Mouse (Mus musculus): ENCODE data around the gene Acsbg2.

Acsbg2 gene

DNA sequence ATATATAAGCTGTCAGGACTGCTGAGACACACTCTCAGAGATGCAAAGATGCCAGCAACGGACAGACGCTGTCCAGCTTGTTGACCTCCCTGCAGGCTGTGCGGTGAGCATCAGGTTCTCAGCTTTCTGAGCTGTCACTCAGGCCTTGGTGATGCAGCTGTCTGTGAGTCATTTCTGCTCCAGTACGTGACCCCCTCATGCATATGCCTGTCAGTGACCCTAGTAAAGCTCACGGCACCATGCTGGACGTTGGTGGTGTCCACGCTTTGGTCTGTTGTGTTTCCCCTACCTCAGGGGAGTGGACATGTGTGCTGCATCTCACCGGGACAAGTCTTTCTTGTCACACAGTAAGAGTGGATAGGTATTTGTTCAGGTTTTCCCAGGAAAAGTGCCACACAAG is 2.5 kb downstream of the Acsbg2 start:
- DNase-seq (ENCODE audit: low spot score in 2 of 2), result no peak

- no peak for DNase-seq (ENCODE audit: low spot score in 2 of 2)
Observed at GRCm38 (mm10) chr17:56870287-56870953, 3.8 kb downstream of the Acsbg2 start.

DNA sequence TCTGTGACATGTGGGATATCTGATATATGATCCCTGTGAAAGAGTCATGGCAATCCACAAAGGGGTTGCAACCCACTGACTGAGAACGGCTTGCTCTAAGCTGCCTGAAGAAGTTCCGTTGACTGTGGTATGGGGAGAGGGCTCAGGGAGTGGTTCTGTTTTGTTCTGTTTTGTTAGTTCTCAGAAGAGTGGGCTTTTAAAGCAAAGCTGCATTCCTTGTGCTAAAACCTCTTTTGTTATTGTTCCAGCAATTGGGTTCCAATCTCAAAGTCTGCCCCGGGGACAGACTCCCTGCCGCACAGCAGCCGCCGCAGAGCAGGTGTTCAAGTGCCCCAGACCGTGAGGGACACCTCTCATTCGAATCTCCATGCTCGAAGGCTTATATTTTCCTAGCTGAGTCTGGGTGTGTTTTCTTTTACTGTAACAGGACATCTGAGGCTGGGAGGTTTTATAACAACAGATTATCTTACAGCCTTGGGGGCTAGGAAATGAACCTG is 4.7 kb downstream of the Acsbg2 start:
- no peak for DNase-seq (ENCODE audit: low spot score in 2 of 2)

GRCm38 (mm10) chr17:56866071-56866470 is 8.2 kb downstream of the Acsbg2 start:
- no peak for DNase-seq (ENCODE audit: low spot score in 2 of 2)

- peak in 1 of 2 experiments; percentile 38 for DNase-seq (ENCODE audit: low spot score in 2 of 2)
Observed at GRCm38 (mm10) chr17:56861197-56861596, 13.1 kb downstream of the Acsbg2 start.

DNA sequence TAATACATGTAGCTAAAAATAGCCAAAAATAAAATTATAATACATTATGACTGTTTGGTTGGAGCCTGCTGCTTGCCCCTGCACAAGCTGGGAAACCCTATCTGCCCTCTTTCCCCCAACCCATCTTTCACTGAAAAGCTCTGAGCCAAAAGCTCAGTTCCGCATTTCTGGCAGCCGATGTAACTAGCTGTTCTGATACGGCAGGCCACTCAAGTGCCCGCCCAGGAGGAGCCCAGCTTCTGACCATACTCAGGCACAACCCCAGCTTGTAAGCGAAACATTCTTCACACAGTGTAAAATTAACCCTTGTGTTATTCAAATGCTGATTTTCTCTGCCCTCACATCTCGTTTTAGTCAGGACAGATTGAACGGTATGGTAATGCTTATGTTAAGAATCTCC is 15.3 kb downstream of the Acsbg2 start:
- no peak for DNase-seq (ENCODE audit: low spot score in 2 of 2)

- DNase-seq (ENCODE audit: low spot score in 2 of 2), result peak; percentile 64 to 82
Observed at GRCm38 (mm10) chr17:56858216-56858615, 16.0 kb downstream of the Acsbg2 start.

- DNase-seq (ENCODE audit: low spot score in 2 of 2), result no peak
Observed at GRCm38 (mm10) chr17:56855421-56855820, 18.8 kb downstream of the Acsbg2 start.

DNA sequence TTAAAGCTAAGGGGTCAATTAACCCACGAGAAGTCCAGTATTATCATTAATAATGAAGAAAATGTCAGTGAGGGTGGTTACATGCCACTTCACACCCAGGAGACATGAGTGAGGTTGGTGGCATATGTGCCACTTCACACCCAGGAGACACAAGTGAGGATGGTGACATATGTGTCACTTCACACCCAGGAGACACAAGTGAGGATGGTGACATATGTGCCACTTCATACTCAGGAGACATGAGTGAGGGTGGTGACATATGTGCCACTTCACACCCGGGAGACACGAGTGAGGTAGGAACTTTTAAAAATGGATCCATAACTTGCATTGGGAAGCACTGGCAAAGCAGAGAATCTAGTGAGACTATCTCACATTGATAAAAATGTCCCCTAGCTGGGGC is 23.1 kb downstream of the Acsbg2 start:
- DNase-seq (ENCODE audit: low spot score in 2 of 2), result no peak

- DNase-seq (ENCODE audit: low spot score in 2 of 2), result no peak
Observed at GRCm38 (mm10) chr17:56849710-56850109, 24.5 kb downstream of the Acsbg2 start.

- no peak for DNase-seq (ENCODE audit: low spot score in 2 of 2)
Observed at GRCm38 (mm10) chr17:56848785-56849184, 25.5 kb downstream of the Acsbg2 start.

- DNase-seq (ENCODE audit: low spot score in 2 of 2), result no peak
Observed at GRCm38 (mm10) chr17:56843678-56844077, 30.6 kb downstream of the Acsbg2 start.

- DNase-seq (ENCODE audit: low spot score in 2 of 2), result no peak
Observed at GRCm38 (mm10) chr17:56842173-56842572, 32.1 kb downstream of the Acsbg2 start.

- no peak for DNase-seq (ENCODE audit: low spot score in 2 of 2)
Observed at GRCm38 (mm10) chr17:56840524-56840923, 33.7 kb downstream of the Acsbg2 start.

DNA sequence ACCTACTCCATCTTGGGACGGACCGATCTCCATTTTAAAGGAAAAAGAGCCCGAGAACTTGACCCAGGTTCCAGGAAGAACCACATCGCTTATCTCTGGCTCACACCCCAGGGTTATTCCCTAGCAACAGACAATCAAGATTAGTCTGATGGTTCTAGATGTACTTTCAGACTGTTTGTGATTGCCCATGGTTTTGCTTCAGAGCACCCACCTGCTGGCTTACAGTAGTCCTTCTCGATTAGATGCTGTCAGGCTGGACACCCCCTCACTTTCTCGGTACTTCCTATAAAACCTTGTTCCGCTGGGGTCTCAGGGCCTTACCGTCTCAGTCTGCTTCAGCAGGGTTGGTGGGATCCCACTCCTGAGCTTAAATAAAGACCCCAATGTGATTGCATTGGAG is 37.9 kb downstream of the Acsbg2 start:
- DNase-seq (ENCODE audit: low spot score in 2 of 2), result no peak

DNA sequence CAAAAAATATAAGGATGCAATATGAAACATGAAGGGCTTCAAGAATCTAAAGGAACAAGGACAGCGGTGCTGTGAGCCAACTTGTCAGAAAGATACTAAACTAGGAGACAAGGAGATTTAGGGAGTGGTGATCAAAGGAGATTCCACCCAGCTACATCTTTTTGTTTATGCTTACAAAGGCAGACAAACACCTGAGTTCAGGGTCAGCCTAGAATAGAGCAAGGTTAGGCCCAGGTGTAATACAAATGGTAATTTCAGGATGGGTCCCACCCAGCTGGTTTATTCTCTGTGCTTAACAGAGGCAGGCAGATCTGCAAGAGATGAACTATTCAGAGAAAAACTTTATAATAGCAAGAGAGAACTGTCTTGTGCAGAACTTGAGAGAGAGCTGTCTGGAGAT is 40.9 kb downstream of the Acsbg2 start:
- DNase-seq (ENCODE audit: low spot score in 2 of 2), result no peak

- no peak for DNase-seq (ENCODE audit: low spot score in 2 of 2)
Observed at GRCm38 (mm10) chr17:56832918-56833317, 41.3 kb downstream of the Acsbg2 start.

GRCm38 (mm10) chr17:56831111-56831816 is 43.0 kb downstream of the Acsbg2 start:
- peak; percentile 97 to 99 for DNase-seq (ENCODE audit: low spot score in 2 of 2)

DNA sequence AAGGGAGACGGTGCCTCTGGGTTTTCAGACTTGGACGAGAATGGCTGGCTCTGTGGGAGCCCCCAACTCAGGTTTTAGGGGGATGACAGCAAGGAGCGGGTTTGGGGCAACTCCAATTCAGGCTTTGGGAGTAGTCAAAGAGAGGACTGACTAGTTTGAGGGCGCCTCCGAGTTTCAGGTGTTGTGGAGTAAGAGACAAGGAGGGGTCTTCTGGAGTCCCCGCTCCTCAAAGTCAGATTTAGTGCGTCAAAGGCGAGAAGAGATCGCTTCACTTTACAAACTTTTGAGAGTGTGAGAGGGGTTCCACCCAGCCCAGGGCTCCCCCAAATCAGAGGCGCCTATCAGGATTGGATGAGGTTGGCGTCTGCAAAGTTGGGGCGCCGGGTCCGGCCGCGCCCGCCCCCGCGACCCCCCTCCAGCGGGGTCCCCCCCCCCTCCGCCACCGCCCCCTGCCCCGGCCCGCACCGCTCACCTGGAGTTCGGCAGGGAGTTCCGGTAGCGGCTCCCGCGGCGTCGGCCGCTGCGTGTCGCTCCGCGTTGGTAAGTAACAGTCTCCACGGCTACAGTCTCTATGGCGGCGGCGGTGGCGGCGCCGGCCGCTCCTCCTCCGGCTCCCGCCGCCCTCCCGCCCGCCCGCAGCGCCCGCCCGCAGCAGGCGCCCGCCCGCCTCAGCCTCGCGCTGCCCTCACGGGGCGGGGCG is 43.7 kb downstream of the Acsbg2 start, which contains the start of gene Rfx2:
Gene Rfx2 (minus strand): TSS at position 603 of the 700 bp plus-strand sequence.
- peak; percentile 51 to 60 for DNase-seq (ENCODE audit: low spot score in 2 of 2)

GRCm38 (mm10) chr17:56829795-56830194 is 44.5 kb downstream of the Acsbg2 start:
- peak; percentile 51 to 65 for DNase-seq (ENCODE audit: low spot score in 2 of 2)

DNA sequence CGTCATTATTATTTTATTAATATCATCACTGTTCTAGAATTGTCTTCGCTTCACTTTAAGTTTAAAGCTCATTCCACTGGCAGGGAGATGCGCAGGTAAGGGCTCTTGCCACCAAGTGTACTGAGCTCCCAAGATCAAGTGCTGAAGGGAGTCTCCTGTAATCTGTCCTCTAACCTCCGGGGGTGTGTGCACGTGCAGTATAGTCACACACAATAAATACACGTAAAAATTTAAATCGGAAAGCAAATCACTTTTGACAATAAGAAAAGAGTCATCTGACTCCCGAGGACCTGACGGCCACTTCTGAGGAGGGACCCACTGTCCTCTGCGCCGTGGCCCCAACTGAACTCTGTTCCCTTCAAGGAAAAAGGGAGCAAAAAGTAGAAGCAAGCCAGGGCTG is 45.1 kb downstream of the Acsbg2 start:
- no peak for DNase-seq (ENCODE audit: low spot score in 2 of 2)

- DNase-seq (ENCODE audit: low spot score in 2 of 2), result peak in 1 of 2 experiments; percentile 34
Observed at GRCm38 (mm10) chr17:56826718-56827117, 47.5 kb downstream of the Acsbg2 start.

All from spleen, postnatal 10 days (tissue).